Mouse (Mus musculus): ENCODE results near the gene Tcp11l2.

DNA sequence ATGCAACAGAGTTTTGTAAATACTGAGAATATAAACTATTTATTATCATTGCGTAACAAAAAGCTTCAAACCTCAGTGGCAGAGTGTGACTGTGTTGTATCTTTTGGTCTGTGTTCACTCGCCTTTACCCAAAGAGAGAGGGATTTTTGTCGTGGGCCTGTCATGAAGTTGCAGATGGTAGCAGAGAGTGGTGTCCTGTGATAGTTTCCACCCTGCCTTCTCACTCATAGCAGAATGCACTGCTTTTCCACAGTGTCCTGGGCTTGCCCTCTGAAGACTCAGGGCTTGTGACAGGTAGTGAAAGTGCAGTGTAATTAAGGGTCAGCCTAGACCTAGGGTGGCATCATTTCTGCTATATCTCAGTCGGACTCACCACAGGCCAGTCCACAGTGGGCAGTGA is 78.3 kb downstream of the Tcp11l2 start:
- no peak for TF ChIP-seq CTCF (conservative IDR thresholded peaks at IDR 0.05; ENCODE audit: insufficient read depth, insufficient read length, low read depth, low read length)
- no peak for TF ChIP-seq POLR2A (IDR thresholded peaks at IDR 0.05; ENCODE audit: low read depth, low read length)

All from kidney, adult 2 months (tissue).